Mouse (Mus musculus): ENCODE data around the gene Zfp9.

The Zfp9 gene

GRCm38 (mm10) chr6:118478957-118479708 lies at the start of gene Zfp9:
Gene Zfp9 (minus strand): TSS chr6:118479320.
- peak; percentile 78 to 85 for DNase-seq (ENCODE audit: low spot score in 2 of 2)

GRCm38 (mm10) chr6:118520668-118521067 lies 41.5 kb upstream of the Zfp9 start:
- no peak for DNase-seq (ENCODE audit: low spot score in 2 of 2)

GRCm38 (mm10) chr6:118513335-118514012 lies 34.4 kb upstream of the Zfp9 start:
- DNase-seq (ENCODE audit: low spot score in 2 of 2): no peak

- no peak for DNase-seq (ENCODE audit: low spot score in 2 of 2)
Observed at GRCm38 (mm10) chr6:118499010-118499409, 19.9 kb upstream of the Zfp9 start.

- DNase-seq (ENCODE audit: low spot score in 2 of 2): no peak
Observed at GRCm38 (mm10) chr6:118482125-118482524, 3.0 kb upstream of the Zfp9 start.

GRCm38 (mm10) chr6:118477875-118478785 lies 990 bp downstream of the Zfp9 start:
- DNase-seq (ENCODE audit: low spot score in 2 of 2): no peak

- DNase-seq (ENCODE audit: low spot score in 2 of 2): no peak
Observed at GRCm38 (mm10) chr6:118462069-118462705, 16.9 kb downstream of the Zfp9 start.

- no peak for DNase-seq (ENCODE audit: low spot score in 2 of 2)
Observed at GRCm38 (mm10) chr6:118457726-118458125, 21.4 kb downstream of the Zfp9 start.

- DNase-seq (ENCODE audit: low spot score in 2 of 2): peak; percentile 83 to 89
Observed at GRCm38 (mm10) chr6:118455042-118455631, 24.0 kb downstream of the Zfp9 start, which contains the start of gene Zfp248. Gene Zfp248 (minus strand): TSS chr6:118455528.

- no peak for DNase-seq (ENCODE audit: low spot score in 2 of 2)
Observed at GRCm38 (mm10) chr6:118454452-118454851, 24.7 kb downstream of the Zfp9 start.

- no peak for DNase-seq (ENCODE audit: low spot score in 2 of 2)
Observed at GRCm38 (mm10) chr6:118431502-118431901, 47.6 kb downstream of the Zfp9 start.

- DNase-seq (ENCODE audit: low spot score in 2 of 2): no peak
Observed at GRCm38 (mm10) chr6:118426666-118427065, 52.5 kb downstream of the Zfp9 start.

GRCm38 (mm10) chr6:118419050-118419920 lies 59.8 kb downstream of the Zfp9 start, which contains the start of gene Bms1:
Gene Bms1 (minus strand): TSS chr6:118419474.
- DNase-seq (ENCODE audit: low spot score in 2 of 2): peak; percentile 92
